Mouse (Mus musculus): ENCODE measurements around the gene Cd63. TPM values are rescaled to one million over a fixed set of nuclear protein-coding genes. Genes with fewer than 3 reads are reported as not detected.

Gene Cd63
- polyA plus RNA-seq (2015; fragmentation: Nextera tagmentation; extraction: Ambion mirVana), result 693 and 758 TPM in 2 replicates

GRCm38 (mm10) chr10:128900698-128901097, at the start of gene Cd63:
Cd63 (plus strand) TSS chr10:128900989.
- no peak within 1 kb of the TSS for H3K27ac ChIP-seq

GRCm38 (mm10) chr10:128861176-128861575, 39.6 kb upstream of the Cd63 start:
- Histone ChIP-seq H3K4me3 (replicated peaks) (no peak overlapping the region), H3K27ac (no peak overlapping the region), H3K9ac (no peak overlapping the region), H3K27me3 (replicated peaks) (no peaks in the 10 kb centered on the region), H3K9me3 (no peaks in the 10 kb centered on the region), H3K4me2 (no peak overlapping the region), H3K36me3 (peaks cover 13% of the 10 kb centered on the region; the same call in 1 of the 2 replicates), H3K4me1 (no peaks in the 10 kb centered on the region)
- ATAC-seq (ENCODE audit: insufficient read depth, low FRiP score, low read depth), result no peak

More at GRCm38 (mm10) chr10:128900698-128901097, at the start of gene Cd63:
- no peak within 1 kb of the TSS for H3K9ac ChIP-seq
- no peak within 1 kb of the TSS for H3K4me2 ChIP-seq
- peaks cover 9% of the 10 kb centered on the region for H3K27me3 ChIP-seq (replicated peaks)
- H3K36me3 ChIP-seq, result no peaks in the 10 kb centered on the region
- ATAC-seq (ENCODE audit: insufficient read depth, low FRiP score, low read depth), result no peak
- WGBS, result 73% methylated on average over 3 of the region's 3 CpGs
- peaks cover 8% of the 10 kb centered on the region; the same call in 1 of the 2 replicates for H3K4me1 ChIP-seq
- no peak within 1 kb of the TSS for H3K4me3 ChIP-seq (replicated peaks)
- H3K9me3 ChIP-seq, result no peaks in the 10 kb centered on the region

DNA sequence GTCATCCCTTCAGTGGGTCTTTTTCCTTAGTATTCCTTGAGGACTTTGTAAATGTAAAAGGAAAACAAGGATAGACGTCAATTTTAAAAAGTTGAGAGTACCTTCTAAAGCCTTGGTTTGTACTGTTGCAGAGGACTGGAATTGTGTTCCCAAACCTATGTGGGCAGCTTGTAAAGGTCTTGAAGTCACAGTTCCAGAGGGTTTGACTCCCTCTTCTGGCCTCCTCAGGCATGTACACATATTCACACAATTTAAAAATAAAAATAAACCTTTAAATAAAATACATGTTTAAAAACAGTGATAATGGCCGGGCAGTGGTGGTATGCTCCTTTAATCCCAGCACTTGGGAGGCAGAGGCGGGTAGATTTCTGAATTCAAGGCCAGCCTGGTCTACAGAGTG, 34.7 kb upstream of the Cd63 start:
- Histone ChIP-seq H3K36me3 (peaks cover 9% of the 10 kb centered on the region; the same call in 1 of the 2 replicates), H3K9ac (no peak overlapping the region), H3K9me3 (no peaks in the 10 kb centered on the region), H3K4me1 (no peaks in the 10 kb centered on the region), H3K27ac (no peak overlapping the region), H3K27me3 (replicated peaks) (no peaks in the 10 kb centered on the region), H3K4me3 (replicated peaks) (no peak overlapping the region), H3K4me2 (no peak overlapping the region)
- ATAC-seq (ENCODE audit: insufficient read depth, low FRiP score, low read depth), result no peak
- WGBS, result 87% methylated on average over 3 of the region's 3 CpGs

DNA sequence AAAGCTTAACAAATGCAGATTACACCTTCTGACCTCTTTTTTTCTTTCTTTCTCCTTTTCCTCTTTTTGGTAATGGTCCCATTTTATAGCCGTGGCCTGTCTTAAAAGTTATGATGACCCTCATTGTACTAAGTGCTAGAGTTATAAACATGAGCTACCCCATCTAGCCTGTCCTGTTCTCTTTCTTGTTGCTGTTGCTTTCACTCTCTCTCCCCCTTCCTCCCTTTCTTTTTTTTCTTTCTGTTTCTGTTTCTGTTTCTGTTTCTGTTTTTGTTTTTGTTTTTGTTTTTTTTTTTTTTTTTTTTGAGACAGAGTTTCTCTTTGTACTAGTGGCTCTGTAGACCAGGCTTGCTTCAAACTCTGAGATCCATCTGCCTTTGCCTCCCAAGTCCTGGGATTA, 34.3 kb upstream of the Cd63 start:
- H3K36me3 ChIP-seq, result peaks cover 9% of the 10 kb centered on the region; the same call in 1 of the 2 replicates
- no peaks in the 10 kb centered on the region for H3K9me3 ChIP-seq
- H3K4me3 ChIP-seq (replicated peaks), result no peak overlapping the region
- H3K27me3 ChIP-seq (replicated peaks), result no peaks in the 10 kb centered on the region
- no peak overlapping the region for H3K9ac ChIP-seq
- no peak overlapping the region for H3K4me2 ChIP-seq
- no peaks in the 10 kb centered on the region for H3K4me1 ChIP-seq
- no peak for ATAC-seq (ENCODE audit: insufficient read depth, low FRiP score, low read depth)
- no peak overlapping the region for H3K27ac ChIP-seq
- WGBS, result 88% methylated on average over 1 of the region's 1 CpGs

DNA sequence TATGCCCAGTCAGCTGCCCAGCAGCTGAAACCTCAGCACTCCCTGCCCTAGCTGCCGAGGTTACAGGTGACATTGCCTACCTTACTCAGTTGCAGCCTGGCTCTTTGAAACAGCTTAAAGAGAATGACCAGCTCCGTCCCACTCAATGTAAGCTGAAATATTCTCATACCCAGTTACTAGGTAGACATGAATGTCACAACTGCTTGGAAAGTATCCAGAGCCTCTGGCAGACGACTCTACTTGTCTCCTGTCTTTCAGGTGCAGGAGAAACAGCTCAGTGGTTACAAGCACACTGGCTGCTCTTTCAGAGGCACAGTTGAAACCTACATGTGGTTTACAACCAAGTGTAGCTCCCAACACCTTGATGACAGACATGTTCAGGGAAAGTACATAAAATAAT, 30.4 kb upstream of the Cd63 start:
- no peak for ATAC-seq (ENCODE audit: insufficient read depth, low FRiP score, low read depth)
- Histone ChIP-seq H3K4me2 (no peak overlapping the region), H3K27ac (no peak overlapping the region), H3K27me3 (replicated peaks) (no peaks in the 10 kb centered on the region), H3K4me1 (no peaks in the 10 kb centered on the region), H3K4me3 (replicated peaks) (no peak overlapping the region), H3K9me3 (no peaks in the 10 kb centered on the region), H3K36me3 (peaks cover 15% of the 10 kb centered on the region; the same call in 1 of the 2 replicates), H3K9ac (no peak overlapping the region)
- 92% methylated on average over 3 of the region's 3 CpGs for WGBS

GRCm38 (mm10) chr10:128878291-128878690, 22.5 kb upstream of the Cd63 start:
- H3K36me3 ChIP-seq, result peaks cover 8% of the 10 kb centered on the region; the same call in 1 of the 2 replicates
- no peak for ATAC-seq (ENCODE audit: insufficient read depth, low FRiP score, low read depth)
- no peak overlapping the region for H3K4me3 ChIP-seq (replicated peaks)
- H3K9me3 ChIP-seq, result no peaks in the 10 kb centered on the region
- no peak overlapping the region for H3K4me2 ChIP-seq
- H3K9ac ChIP-seq, result no peak overlapping the region
- H3K27ac ChIP-seq, result no peak overlapping the region
- H3K4me1 ChIP-seq, result no peaks in the 10 kb centered on the region
- H3K27me3 ChIP-seq (replicated peaks), result no peaks in the 10 kb centered on the region

- WGBS, result 77% methylated on average over 2 of the region's 2 CpGs
- peaks cover 8% of the 10 kb centered on the region; the same call in 1 of the 2 replicates for H3K36me3 ChIP-seq
Measured at GRCm38 (mm10) chr10:128878811-128879210, 22.0 kb upstream of the Cd63 start.

GRCm38 (mm10) chr10:128882067-128882466, 18.7 kb upstream of the Cd63 start:
- H3K27ac ChIP-seq, result no peak overlapping the region

More at GRCm38 (mm10) chr10:128878811-128879210, 22.0 kb upstream of the Cd63 start:
- no peaks in the 10 kb centered on the region for H3K27me3 ChIP-seq (replicated peaks)
- no peak overlapping the region for H3K4me2 ChIP-seq
- no peak overlapping the region for H3K4me3 ChIP-seq (replicated peaks)
- no peaks in the 10 kb centered on the region for H3K4me1 ChIP-seq
- no peaks in the 10 kb centered on the region for H3K9me3 ChIP-seq
- no peak overlapping the region for H3K27ac ChIP-seq
- H3K9ac ChIP-seq, result no peak overlapping the region
- ATAC-seq (ENCODE audit: insufficient read depth, low FRiP score, low read depth), result no peak

GRCm38 (mm10) chr10:128888941-128889827, 11.6 kb upstream of the Cd63 start:
- 5% methylated on average over 7 of the region's 7 CpGs for WGBS
- Histone ChIP-seq H3K27ac (0 out of 2 replicates have a peak overlapping the region, but pooled peaks have one; percentile 28), H3K4me3 (replicated peaks) (peak overlapping the region; percentile 29)

More at GRCm38 (mm10) chr10:128882067-128882466, 18.7 kb upstream of the Cd63 start:
- no peaks in the 10 kb centered on the region for H3K27me3 ChIP-seq (replicated peaks)
- no peaks in the 10 kb centered on the region for H3K9me3 ChIP-seq
- no peak overlapping the region for H3K4me2 ChIP-seq
- 89% methylated on average over 5 of the region's 5 CpGs for WGBS
- no peak overlapping the region for H3K4me3 ChIP-seq (replicated peaks)
- no peaks in the 10 kb centered on the region for H3K4me1 ChIP-seq
- H3K9ac ChIP-seq, result no peak overlapping the region
- peaks cover 8% of the 10 kb centered on the region; the same call in 1 of the 2 replicates for H3K36me3 ChIP-seq
- ATAC-seq (ENCODE audit: insufficient read depth, low FRiP score, low read depth), result no peak

DNA sequence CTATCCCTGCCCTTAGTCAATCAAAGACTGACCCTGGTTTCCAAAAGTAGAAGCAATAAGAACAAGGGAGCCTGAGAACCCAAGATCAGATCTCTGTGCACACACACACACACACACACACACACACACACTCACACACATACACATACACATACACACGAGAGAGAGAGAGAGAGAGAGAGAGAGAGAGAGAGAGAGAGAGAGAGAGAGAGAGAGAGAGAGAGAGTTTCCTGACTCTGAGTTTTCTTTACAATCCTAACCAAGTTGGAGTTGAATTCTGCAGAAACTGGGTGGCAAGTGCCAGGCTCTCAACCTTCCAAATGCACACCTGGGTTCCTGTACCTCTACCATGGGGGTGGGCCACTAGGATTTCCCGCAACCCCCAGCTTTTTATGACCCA, 10.9 kb upstream of the Cd63 start:
- peak overlapping the region; percentile 67 for H3K4me3 ChIP-seq (replicated peaks)
- H3K36me3 ChIP-seq, result 0 out of 2 replicates have a peak, but pooled peaks cover 5% of the 10 kb centered on the region
- no peaks in the 10 kb centered on the region; the same call in 1 of the 2 replicates for H3K27me3 ChIP-seq (replicated peaks)
- H3K9ac ChIP-seq, result no peak overlapping the region
- no peaks in the 10 kb centered on the region for H3K9me3 ChIP-seq
- peaks cover 22% of the 10 kb centered on the region for H3K4me1 ChIP-seq
- no peak overlapping the region for H3K27ac ChIP-seq
- peak overlapping the region; percentile 90 for H3K4me2 ChIP-seq
- WGBS, result 29% methylated on average over 1 of the region's 2 CpGs
- no peak for ATAC-seq (ENCODE audit: insufficient read depth, low FRiP score, low read depth)

More at GRCm38 (mm10) chr10:128888941-128889827, 11.6 kb upstream of the Cd63 start:
- Histone ChIP-seq H3K4me2 (peak overlapping the region; percentile 90), H3K9ac (no peak overlapping the region), H3K9me3 (no peaks in the 10 kb centered on the region), H3K4me1 (peaks cover 22% of the 10 kb centered on the region), H3K27me3 (replicated peaks) (no peaks in the 10 kb centered on the region), H3K36me3 (0 out of 2 replicates have a peak, but pooled peaks cover 5% of the 10 kb centered on the region)
- ATAC-seq (ENCODE audit: insufficient read depth, low FRiP score, low read depth), result 0 out of 2 replicates have a peak, but pooled peaks have one; percentile 32

GRCm38 (mm10) chr10:128890383-128891295, 10.2 kb upstream of the Cd63 start:
- ATAC-seq (ENCODE audit: insufficient read depth, low FRiP score, low read depth), result 0 out of 2 replicates have a peak, but pooled peaks have one; percentile 1
- under 1% methylated on average over 40 of the region's 40 CpGs for WGBS
- H3K4me1 ChIP-seq, result peaks cover 22% of the 10 kb centered on the region

More at GRCm38 (mm10) chr10:128890383-128891295, 10.2 kb upstream of the Cd63 start:
- H3K9me3 ChIP-seq, result no peaks in the 10 kb centered on the region
- H3K27me3 ChIP-seq (replicated peaks), result no peaks in the 10 kb centered on the region; the same call in 1 of the 2 replicates
- peak overlapping the region; percentile 90 for H3K4me2 ChIP-seq
- peak overlapping the region; percentile 66 for H3K9ac ChIP-seq
- 0 out of 2 replicates have a peak, but pooled peaks cover 2% of the 10 kb centered on the region for H3K36me3 ChIP-seq
- peak overlapping the region; percentile 92 for H3K27ac ChIP-seq
- peak overlapping the region; percentile 67 for H3K4me3 ChIP-seq (replicated peaks)

Data from stomach, embryonic 15.5 days (tissue).